Mouse (Mus musculus) spleen, adult 2 months (tissue): ENCODE results near the gene Ppp2r1b.

Experiments
- CTCF ChIP-seq: fragments of 200-500 bp; IDR thresholded peaks from 2 replicates; pipeline ENCODE4 v1.5.1; 2011; ENCODE audit warnings: mild to moderate bottlenecking, inconsistent platforms; ENCODE audit not compliant: insufficient read depth, insufficient read length, insufficient replicate concordance; ENCODE audit errors: extremely low read depth
- POLR2A ChIP-seq: fragments of 200-500 bp; IDR thresholded peaks from 2 replicates; pipeline ENCODE4 v1.6.1; 2011; ENCODE audit warnings: low read depth, low read length, inconsistent platforms

DNA sequence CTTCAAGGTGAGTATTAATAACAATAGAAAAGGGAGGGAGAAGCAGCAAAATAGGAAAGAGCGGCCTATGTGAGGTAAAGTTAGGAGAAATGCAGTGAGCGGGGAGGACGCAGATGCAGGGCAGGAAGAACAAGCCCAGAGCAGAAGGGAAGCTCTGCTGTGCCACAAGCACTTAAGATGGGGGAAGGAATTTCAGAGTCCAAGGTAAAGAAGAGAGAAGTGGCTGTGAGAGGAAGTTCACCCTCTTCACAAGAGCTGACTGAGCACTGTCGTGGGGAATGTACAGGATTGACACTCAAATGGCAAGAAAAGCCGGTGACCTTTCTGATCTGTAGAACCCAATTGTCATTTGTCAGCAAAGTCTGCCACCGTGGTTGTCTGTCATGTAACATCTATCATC lies 27.1 kb upstream of the Ppp2r1b start:
- TF ChIP-seq CTCF (no peak), POLR2A (no peak)
